Mouse (Mus musculus) ES-E14 (cell line): ENCODE measurements around the gene Paqr4.

Source experiments
- CHD2 ChIP-seq: IDR thresholded peaks from 2 replicates; pipeline ENCODE4 v1.6.1; 2014; ENCODE audit warnings: mild to moderate bottlenecking, low read depth, low read length, inconsistent platforms
- HCFC1 ChIP-seq: IDR thresholded peaks from 2 replicates; pipeline ENCODE4 v1.6.1; 2012; ENCODE audit warnings: low read length, inconsistent platforms, borderline replicate concordance; ENCODE audit not compliant: insufficient read depth
- MAFK ChIP-seq: IDR thresholded peaks from 2 replicates; pipeline ENCODE4 v1.6.1; 2014; ENCODE audit warnings: mild to moderate bottlenecking, low read depth, low read length, inconsistent platforms; ENCODE audit not compliant: insufficient read depth
- ZC3H11A ChIP-seq: IDR thresholded peaks from 2 replicates; pipeline ENCODE4 v1.6.1; 2012; ENCODE audit warnings: low read depth, mild to moderate bottlenecking, inconsistent platforms, low read length, borderline replicate concordance
- ZNF384 ChIP-seq: IDR thresholded peaks from 2 replicates; pipeline ENCODE4 v1.6.1; 2012; ENCODE audit warnings: low read depth, low read length, inconsistent platforms

- TF ChIP-seq CHD2, result no peak
- no peak for TF ChIP-seq ZC3H11A
- TF ChIP-seq HCFC1, result no peak
- TF ChIP-seq MAFK, result no peak
- no peak for TF ChIP-seq ZNF384
Observed at GRCm38 (mm10) chr17:23721886-23722285, 18.8 kb downstream of the Paqr4 start.
